Comparison of ENCODE assay signal across 17 mouse cellular contexts in the genomic region with DNA sequence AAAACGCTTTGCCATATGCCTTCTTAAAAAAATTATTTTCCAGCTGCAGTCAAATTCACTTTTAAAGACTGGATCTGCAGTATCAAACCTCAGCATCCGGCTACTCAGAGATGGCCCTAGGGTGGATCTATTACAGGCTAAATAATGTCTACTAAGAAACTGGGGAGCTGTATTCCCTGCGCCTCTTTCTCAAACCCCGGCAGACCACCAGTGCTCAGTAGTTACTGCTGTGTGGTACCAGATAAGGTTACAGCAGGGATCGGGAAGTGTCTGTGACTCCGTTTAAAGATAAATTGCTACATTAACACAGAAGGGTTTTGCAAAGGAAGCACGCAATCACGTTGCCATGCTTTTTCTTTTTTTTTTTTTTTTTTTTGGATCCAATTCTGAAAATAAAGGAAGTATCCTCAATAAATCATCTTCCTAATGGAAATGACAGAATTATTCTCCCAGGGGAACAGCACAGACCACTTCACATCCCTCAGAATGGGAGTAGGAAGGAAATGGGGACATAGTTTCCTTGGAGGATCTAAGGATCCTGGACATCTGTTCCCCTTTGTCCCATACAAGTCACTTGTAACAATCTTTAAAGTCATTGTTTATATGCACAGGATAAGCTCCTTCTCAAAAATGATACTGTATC.
DNase-seq lines count a peak whose midpoint lies in the region; ATAC-seq lines count a peak whose summit lies in the region.
"Had no signal": no experiment of that assay in that cellular context is flagged by ENCODE, and none has a peak within 500 bp of the region (broad histone marks: within the 10 kb centered on the region; RNA-seq: fewer than 3 reads in every experiment).

No protein-coding gene starts in this region.

- no peak overlapping the region for H3K4me2 ChIP-seq in lung, embryonic 16.5 days (ENCODE audit: low read depth, low read length)
- H3K4me2 ChIP-seq: forebrain, embryonic 12.5 days; liver, embryonic 15.5 days had no signal

- H3K9ac ChIP-seq in lung, embryonic 16.5 days (ENCODE audit: low read length) = no peak overlapping the region
- H3K9ac ChIP-seq: forebrain, embryonic 12.5 days; liver, embryonic 15.5 days had no signal

- no peaks in the 10 kb centered on the region for H3K36me3 ChIP-seq in heart, embryonic 10.5 days
- H3K36me3 ChIP-seq in lung, embryonic 16.5 days (ENCODE audit: control insufficient read depth, insufficient read depth, low read length) = no peaks in the 10 kb centered on the region
- H3K36me3 ChIP-seq: forebrain, embryonic 12.5 days; liver, embryonic 15.5 days had no signal

- H3K4me3 ChIP-seq in heart, embryonic 10.5 days = no peak overlapping the region
- H3K4me3 ChIP-seq in lung, embryonic 16.5 days (ENCODE audit: low read length) = no peak overlapping the region
- H3K4me3 ChIP-seq: forebrain, embryonic 12.5 days; liver, embryonic 15.5 days; megakaryocyte, embryonic 14.5 days had no signal

- H3K27me3 ChIP-seq in heart, embryonic 10.5 days (ENCODE audit: insufficient read depth, poor library complexity, severe bottlenecking) = no peaks in the 10 kb centered on the region
- H3K27me3 ChIP-seq in lung, embryonic 16.5 days (ENCODE audit: control insufficient read depth, insufficient read depth, low read depth, low read length) = no peaks in the 10 kb centered on the region
- H3K27me3 ChIP-seq: CH12.LX; forebrain, embryonic 12.5 days; liver, embryonic 15.5 days; megakaryocyte, embryonic 14.5 days had no signal

- peak; percentile 17 to 31 for DNase-seq in heart, adult 18-20 months
- no peak for DNase-seq in heart, embryonic 10.5 days (ENCODE audit: low spot score)
- DNase-seq in kidney, adult 9 months = peak; percentile 30
- no peak for DNase-seq in kidney, adult 18-20 months
- DNase-seq in lung, postnatal 4 days = no peak
- DNase-seq in kidney, postnatal 14 days = peak; percentile 14
- no peak for DNase-seq in cerebellum, postnatal 14 days
- DNase-seq: cerebellum, postnatal 25 days; gastrocnemius, postnatal 25 days; retina, postnatal 1 day; thymus, adult 2 months had no signal

- peak; percentile 77 for ATAC-seq in lung, embryonic 16.5 days (ENCODE audit: low read depth)
- ATAC-seq: midbrain, embryonic 16.5 days had no signal

- H3K9me3 ChIP-seq in heart, embryonic 10.5 days = no peaks in the 10 kb centered on the region
- no peaks in the 10 kb centered on the region for H3K9me3 ChIP-seq in lung, embryonic 16.5 days (ENCODE audit: control insufficient read depth, low read length)
- H3K9me3 ChIP-seq: forebrain, embryonic 12.5 days; liver, embryonic 15.5 days had no signal

- 61% methylated on average over 8 of the region's 8 CpGs for WGBS in heart, embryonic 10.5 days
- 41% methylated on average over 8 of the region's 8 CpGs for WGBS in lung, embryonic 16.5 days

- H3K27ac ChIP-seq in heart, embryonic 10.5 days = no peak overlapping the region
- H3K27ac ChIP-seq in lung, embryonic 16.5 days (ENCODE audit: low read length) = no peak overlapping the region
- H3K27ac ChIP-seq: forebrain, embryonic 12.5 days; liver, embryonic 15.5 days had no signal

- H3K4me1 ChIP-seq in heart, embryonic 10.5 days = no peaks in the 10 kb centered on the region
- no peaks in the 10 kb centered on the region for H3K4me1 ChIP-seq in lung, embryonic 16.5 days (replicated peaks; ENCODE audit: control insufficient read depth, insufficient read depth, low read length)
- H3K4me1 ChIP-seq: forebrain, embryonic 12.5 days; liver, embryonic 15.5 days; megakaryocyte, embryonic 14.5 days had no signal

Comparison
In these comparisons a context has a peak if more than half of its experiments do, and no peak if none do; other contexts are left out.
1. DNase-seq: peak in heart, adult 18-20 months (2 of 2), kidney, adult 9 months (single experiment) and kidney, postnatal 14 days (single experiment); none in heart, embryonic 10.5 days (single experiment), kidney, adult 18-20 months (single experiment), lung, postnatal 4 days (0 of 2) and cerebellum, postnatal 14 days (0 of 2).